Mouse (Mus musculus) adipocyte (in vitro differentiated cells): ENCODE data around the gene Rdh11.
"Not testable (repeated sequence)": the region's sequence is repeated elsewhere in the genome, so short reads cannot be mapped to it uniquely, and the experiment has no call there.

ENCODE experiments used
- DNase-seq: peaks from one replicate; pipeline ENCODE4 v3.0.0-alpha.2; 2016; ENCODE audit warnings: low spot score

The Rdh11 gene

GRCm38 (mm10) chr12:79192193-79192592 lies at the start of gene Rdh11:
TSS of gene Rdh11 (minus strand) at chr12:79192293.
- DNase-seq, result no peak

DNA sequence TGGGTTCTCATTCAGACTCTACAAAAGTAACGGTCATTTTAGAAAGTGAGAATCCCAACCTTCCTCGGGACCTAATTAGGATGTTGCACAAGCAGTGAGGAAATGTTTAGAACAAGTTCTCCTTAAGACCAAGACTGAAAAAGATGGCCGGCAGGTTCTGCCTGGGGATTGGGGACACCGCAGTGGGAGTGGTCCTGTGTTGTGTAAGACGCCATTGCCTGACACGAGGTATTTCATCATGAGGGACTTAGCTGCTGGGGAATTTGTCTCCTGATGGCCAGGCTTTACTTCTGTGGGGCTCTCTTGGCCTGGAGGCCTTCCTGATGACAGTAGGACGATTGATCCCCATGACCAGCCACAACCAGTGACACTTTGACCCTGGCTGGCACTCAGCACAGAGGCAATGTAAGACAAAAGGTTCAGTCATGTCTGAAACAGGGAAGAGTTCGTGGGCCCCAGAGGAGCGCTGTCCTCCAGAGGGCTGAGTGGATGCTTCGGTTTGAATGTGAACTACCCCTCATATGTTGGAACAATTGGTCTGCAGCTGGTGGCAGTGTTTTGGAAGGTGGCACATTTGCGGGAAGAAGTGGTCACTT lies 43.5 kb upstream of the Rdh11 start:
- peak; percentile 26 for DNase-seq

- DNase-seq, result no peak
These were observed 25.4 kb upstream of the Rdh11 start for GRCm38 (mm10) chr12:79217511-79217910.

DNA sequence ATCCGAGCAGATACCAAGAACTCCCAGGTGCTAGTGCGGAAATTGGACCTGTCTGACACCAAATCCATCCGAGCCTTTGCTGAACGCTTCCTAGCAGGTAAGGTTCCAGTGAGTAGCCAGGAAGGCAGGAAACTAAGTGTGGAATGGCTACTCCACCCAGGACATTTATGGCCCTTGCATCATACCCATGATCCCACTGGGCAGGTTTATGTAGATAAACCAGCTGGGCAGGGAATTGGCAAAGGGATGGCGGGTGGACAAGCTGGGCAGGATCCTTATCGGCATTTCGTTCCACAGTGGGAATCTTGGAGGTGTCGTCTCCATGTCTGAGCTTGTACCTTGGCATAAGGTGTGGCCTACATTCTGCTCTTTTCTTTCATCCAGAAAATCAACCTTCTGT lies 19.4 kb upstream of the Rdh11 start:
- DNase-seq, result no peak

DNA sequence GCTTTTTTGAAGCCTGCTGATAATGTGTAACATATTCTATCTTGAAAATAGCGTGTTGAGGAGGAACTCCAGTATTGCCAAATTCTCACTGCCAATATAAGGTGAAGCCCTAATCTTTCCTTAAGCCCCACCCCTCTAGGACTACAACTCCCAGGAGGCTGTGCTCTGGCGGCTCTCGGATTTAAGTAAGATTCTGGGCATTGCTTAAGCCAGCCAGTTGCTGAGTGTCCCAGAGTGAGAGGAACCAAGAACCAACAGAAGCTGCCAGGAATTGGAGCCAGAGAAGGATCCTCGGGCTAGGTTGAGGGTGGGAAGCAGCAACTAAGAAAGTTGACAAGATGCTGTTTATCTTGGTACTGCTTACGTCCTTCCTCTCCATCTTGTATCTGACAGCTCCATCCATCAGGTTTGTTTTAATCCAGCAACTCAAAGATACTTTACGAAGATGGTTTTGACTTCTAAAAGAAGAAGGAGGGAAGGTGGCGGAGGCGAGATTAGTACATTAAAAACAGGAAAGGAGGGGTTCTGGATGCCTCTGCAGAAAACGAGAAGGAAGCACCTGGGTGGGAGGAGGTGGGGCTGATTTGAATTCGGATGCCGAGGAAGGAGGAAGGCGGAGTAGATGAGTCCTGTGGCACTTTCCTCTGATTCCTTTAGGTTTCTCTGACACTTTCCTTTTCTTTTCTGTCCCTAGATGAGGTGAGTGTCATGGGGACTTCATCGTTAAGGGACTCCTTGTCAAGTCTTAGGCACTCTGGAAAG lies 16.8 kb upstream of the Rdh11 start, which contains the start of gene Rdh12:
Gene Rdh12 (plus strand): TSS at position 212 of the 762 bp plus-strand sequence.
- peak; percentile 62 for DNase-seq

- DNase-seq, result no peak
These were observed 9.8 kb upstream of the Rdh11 start for GRCm38 (mm10) chr12:79201882-79202281.

GRCm38 (mm10) chr12:79197105-79197504 lies 5.0 kb upstream of the Rdh11 start:
- no peak for DNase-seq

DNA sequence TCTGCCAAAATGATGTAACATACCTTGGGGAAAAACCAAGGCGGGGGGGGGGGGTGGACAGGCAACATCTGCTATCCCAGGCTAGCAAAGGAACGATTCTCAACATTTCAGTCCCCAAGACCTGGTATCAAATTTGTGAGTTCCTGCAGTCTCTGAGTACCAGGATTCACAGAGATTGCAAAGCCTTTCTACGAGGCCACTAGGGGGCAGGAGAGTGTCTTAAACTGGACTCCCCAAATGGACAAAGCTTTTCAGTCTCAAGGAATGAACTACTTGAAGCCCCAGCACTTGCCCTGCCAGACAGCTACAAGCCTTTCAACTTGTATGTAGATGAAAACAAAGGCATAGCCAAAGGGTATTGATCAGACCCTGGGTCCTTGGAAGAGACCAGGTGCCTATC lies 1.3 kb upstream of the Rdh11 start:
- peak; percentile 86 for DNase-seq

GRCm38 (mm10) chr12:79191701-79192100 lies 392 bp downstream of the Rdh11 start:
- peak; percentile 80 for DNase-seq

- peak; percentile 71 for DNase-seq
These were observed 991 bp downstream of the Rdh11 start for GRCm38 (mm10) chr12:79190931-79191673.

DNA sequence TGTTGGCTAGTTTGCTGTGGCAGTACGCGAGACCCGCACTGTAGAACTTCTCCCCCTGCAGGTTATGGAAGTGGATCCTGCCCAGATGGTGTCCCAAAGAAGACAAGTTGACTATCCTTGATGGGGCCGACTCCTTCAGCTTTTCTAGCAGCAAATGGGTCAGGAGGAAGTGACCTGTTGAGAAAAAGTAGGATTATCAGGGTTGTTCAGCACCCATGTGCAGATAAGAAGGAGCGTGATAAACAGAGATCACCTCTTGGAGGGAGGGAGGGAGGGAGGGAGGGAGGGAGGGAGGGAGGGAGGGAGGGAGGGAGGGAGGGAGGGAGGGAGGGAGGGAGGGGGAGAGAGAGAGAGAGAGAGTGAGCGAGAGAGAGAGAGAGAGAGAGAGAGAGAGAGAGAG lies 6.9 kb downstream of the Rdh11 start:
- not testable (repeated sequence) for DNase-seq

GRCm38 (mm10) chr12:79175998-79176397 lies 16.1 kb downstream of the Rdh11 start:
- no peak for DNase-seq

GRCm38 (mm10) chr12:79173721-79174120 lies 18.4 kb downstream of the Rdh11 start:
- DNase-seq, result peak; percentile 10

GRCm38 (mm10) chr12:79172019-79172941 lies 19.8 kb downstream of the Rdh11 start, which contains the start of gene Vti1b:
TSS of gene Vti1b (minus strand) at chr12:79172667.
- peak; percentile 89 for DNase-seq

DNA sequence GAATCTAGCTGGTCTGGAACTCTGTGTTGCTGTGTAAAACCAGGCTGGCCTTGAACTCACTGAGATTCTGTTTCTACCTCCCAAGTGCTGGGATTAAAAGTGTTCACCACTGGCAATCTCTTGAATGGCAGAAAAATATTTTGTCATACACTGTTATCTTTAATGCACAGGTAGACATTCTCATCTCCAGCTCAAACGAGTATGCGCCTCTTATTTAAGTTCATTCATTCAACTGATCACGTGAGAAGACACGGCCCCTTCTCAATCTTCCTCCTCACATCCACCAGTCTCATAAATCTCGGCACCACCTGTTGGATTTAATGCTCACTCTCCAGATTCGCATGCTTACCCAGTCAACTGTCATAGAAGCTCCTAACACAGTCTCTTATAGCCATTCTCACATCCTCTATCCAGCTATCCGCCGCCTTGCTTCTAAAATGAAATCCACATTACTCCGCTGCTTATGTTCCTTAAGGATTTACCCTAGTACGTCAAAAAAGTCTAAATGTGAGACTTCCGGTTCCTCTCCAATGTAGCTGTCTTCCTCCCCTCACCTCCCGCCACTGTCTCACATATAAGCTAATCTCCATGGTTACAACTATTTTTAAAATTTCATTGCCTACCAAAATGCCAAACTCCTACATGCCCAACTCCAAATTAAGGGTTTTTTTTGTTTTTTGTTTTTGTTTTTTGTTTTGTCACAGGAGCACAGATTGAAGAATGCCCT lies 20.7 kb downstream of the Rdh11 start:
- DNase-seq, result no peak

- peak; percentile 51 for DNase-seq
These were observed 21.7 kb downstream of the Rdh11 start for GRCm38 (mm10) chr12:79170421-79170820.

GRCm38 (mm10) chr12:79169173-79169572 lies 22.9 kb downstream of the Rdh11 start:
- DNase-seq, result peak; percentile 10

DNA sequence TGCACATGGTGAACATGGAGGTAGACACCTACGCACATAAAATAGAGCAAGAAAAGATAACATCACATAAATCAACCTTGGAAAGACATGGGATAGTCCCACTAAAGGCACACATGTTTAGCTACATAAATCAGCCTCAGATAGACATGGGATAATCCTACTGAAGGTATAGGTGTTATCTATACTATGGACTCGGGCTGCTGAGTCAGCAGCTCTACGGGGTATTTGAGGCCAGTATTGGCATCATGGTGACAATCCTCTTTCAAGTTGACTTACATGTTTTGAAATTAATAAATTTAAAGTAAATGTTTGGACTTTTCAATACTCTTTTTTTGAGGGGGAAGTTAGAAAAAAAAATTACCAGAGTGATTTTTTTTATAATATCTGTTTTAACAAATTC lies 29.2 kb downstream of the Rdh11 start:
- no peak for DNase-seq

GRCm38 (mm10) chr12:79149653-79150052 lies 42.4 kb downstream of the Rdh11 start:
- DNase-seq, result no peak

DNA sequence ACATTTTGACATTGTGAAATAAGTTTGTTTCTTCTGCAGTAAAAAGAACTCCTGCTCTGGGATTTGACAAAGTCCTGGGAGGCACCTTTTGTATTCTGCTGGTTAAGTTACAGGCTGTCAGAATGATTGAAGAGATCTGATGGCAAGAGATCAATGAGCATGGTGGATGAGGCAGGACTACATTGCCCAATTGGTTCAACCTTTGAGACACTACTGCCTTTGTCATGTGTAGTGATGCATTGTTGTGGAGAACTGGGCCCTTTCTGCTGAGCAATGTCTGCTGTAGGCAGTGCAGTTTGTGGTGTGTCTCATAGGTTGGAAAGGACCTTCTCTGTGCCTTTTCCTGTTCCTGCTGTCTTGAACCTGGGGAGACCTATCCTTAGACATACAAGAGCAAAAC lies 50.7 kb downstream of the Rdh11 start:
- DNase-seq, result peak; percentile 67

DNA sequence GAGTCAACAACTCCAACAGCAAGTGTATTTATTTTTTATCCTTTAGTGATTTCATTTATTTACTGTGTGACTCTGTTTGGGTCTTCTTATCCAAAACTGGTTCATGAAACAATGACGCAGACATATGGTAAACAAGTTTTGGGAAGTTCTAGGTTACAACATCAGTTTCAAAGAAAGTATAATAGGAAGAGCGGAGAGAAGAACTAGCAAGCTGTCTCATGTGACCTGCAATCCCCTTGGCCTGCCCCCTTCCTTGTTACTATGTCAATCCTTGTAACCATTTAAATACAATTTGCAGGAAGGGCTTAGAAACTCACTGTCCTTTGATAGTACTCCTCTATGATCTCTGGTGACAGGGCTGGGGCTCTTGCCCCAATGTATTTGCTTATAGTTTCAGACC lies 51.3 kb downstream of the Rdh11 start:
- DNase-seq, result no peak
